Mouse (Mus musculus) lung, embryonic 15.5 days (tissue): ENCODE results near the gene Tmem150a. TPM values are rescaled to one million over a fixed set of nuclear protein-coding genes. Genes with fewer than 3 reads are reported as not detected.

ENCODE experiments used
- ATAC-seq: fragments of 200-750 bp; cut with Nextera tagmentation; 2 replicates; pipeline ENCODE4 v1.8.0; 2017; ENCODE audit warnings: moderate number of reproducible peaks, borderline replicate concordance; ENCODE audit not compliant: low FRiP score, low TSS enrichment; ENCODE audit errors: extremely low read depth
- H3K27ac ChIP-seq: fragments of 300-500 bp; sonication (generic); 2 replicates; pipeline ENCODE4 v1.5.1; 2015; ENCODE audit warnings: moderate library complexity, mild to moderate bottlenecking, inconsistent platforms
- H3K27me3 ChIP-seq: fragments of 300-500 bp; sonication (generic); 2 replicates; pipeline ENCODE4 v1.6.1; 2015; ENCODE audit warnings: inconsistent platforms
- H3K36me3 ChIP-seq: fragments of 300-500 bp; sonication (generic); 2 replicates; pipeline ENCODE4 v1.6.1; 2015; ENCODE audit warnings: inconsistent platforms
- H3K4me1 ChIP-seq: fragments of 300-500 bp; sonication (generic); 2 replicates; pipeline ENCODE4 v1.6.1; 2015; ENCODE audit warnings: inconsistent platforms
- H3K4me2 ChIP-seq: fragments of 300-500 bp; sonication (generic); 2 replicates; pipeline ENCODE4 v1.6.1; 2015; ENCODE audit warnings: inconsistent platforms, mild to moderate bottlenecking, moderate library complexity
- H3K4me3 ChIP-seq: fragments of 300-500 bp; sonication (generic); 2 replicates; pipeline ENCODE4 v1.5.1; 2015; ENCODE audit warnings: mild to moderate bottlenecking, inconsistent platforms
- H3K9ac ChIP-seq: fragments of 300-500 bp; sonication (generic); 2 replicates; pipeline ENCODE4 v1.6.1; 2015; ENCODE audit warnings: inconsistent platforms
- H3K9me3 ChIP-seq: fragments of 300-500 bp; sonication (generic); 2 replicates; pipeline ENCODE4 v1.6.1; 2016; ENCODE audit warnings: inconsistent platforms
- WGBS: fragments of 180-500 bp; shearing (Covaris S2); methylation state at CpG from one replicate; pipeline ENCODE4 v1.1.7; 2015; 5-methylcytosine and 5-hydroxymethylcytosine counted together
- polyA plus RNA-seq: library from polyadenylated mRNA; unstranded; fragments of >200 nt; fragmentation: Nextera tagmentation; extraction: Ambion mirVana; gene quantifications from 2 replicates; pipeline ENCODE4 v1.2.1, GENCODE M21; 2015

The Tmem150a gene
- polyA plus RNA-seq, 1 experiment from 2014 or later = 12.1 TPM

GRCm38 (mm10) chr6:72389941-72390771, 34.9 kb downstream of the Tmem150a start, which contains the start of gene Vamp8:
TSS of gene Vamp8 (minus strand) at chr6:72390703.
- peak within 1 kb of the TSS; percentile 72 for H3K4me2 ChIP-seq
- H3K27ac ChIP-seq = peak within 1 kb of the TSS; percentile 98
- H3K36me3 ChIP-seq = peaks cover 21% of the 10 kb centered on the region
- peaks cover 34% of the 10 kb centered on the region for H3K4me1 ChIP-seq
- H3K9ac ChIP-seq = peak within 1 kb of the TSS; percentile 67
- ATAC-seq = peak; percentile 73
- under 1% methylated on average over 33 of the region's 33 CpGs for WGBS
- no peaks in the 10 kb centered on the region for H3K9me3 ChIP-seq
- peak within 1 kb of the TSS; percentile 60 for H3K4me3 ChIP-seq
- no peaks in the 10 kb centered on the region for H3K27me3 ChIP-seq

GRCm38 (mm10) chr6:72390795-72391521, 35.7 kb downstream of the Tmem150a start:
- H3K9ac ChIP-seq = peak overlapping the region; percentile 67
- peak overlapping the region; percentile 98 for H3K27ac ChIP-seq
- peak overlapping the region; percentile 60 for H3K4me3 ChIP-seq
- peaks cover 34% of the 10 kb centered on the region for H3K4me1 ChIP-seq
- no peaks in the 10 kb centered on the region for H3K27me3 ChIP-seq
- WGBS = 9% methylated on average over 12 of the region's 12 CpGs
- peaks cover 13% of the 10 kb centered on the region for H3K36me3 ChIP-seq
- H3K4me2 ChIP-seq = peak overlapping the region; percentile 72
- H3K9me3 ChIP-seq = no peaks in the 10 kb centered on the region
- peak; percentile 62 for ATAC-seq

- Histone ChIP-seq H3K4me3 (no peak overlapping the region), H3K36me3 (peaks cover 5% of the 10 kb centered on the region; the same call in 1 of the 2 replicates), H3K4me2 (no peak overlapping the region), H3K27ac (0 out of 2 replicates have a peak overlapping the region, but pooled peaks have one; percentile 4), H3K9ac (no peak overlapping the region), H3K9me3 (no peaks in the 10 kb centered on the region), H3K4me1 (peaks cover 34% of the 10 kb centered on the region), H3K27me3 (no peaks in the 10 kb centered on the region)
- WGBS = 95% methylated on average over 5 of the region's 5 CpGs
- ATAC-seq = no peak
Observed at GRCm38 (mm10) chr6:72392341-72392740, 37.1 kb downstream of the Tmem150a start.

GRCm38 (mm10) chr6:72396837-72397251, 41.6 kb downstream of the Tmem150a start:
- H3K4me1 ChIP-seq = 0 out of 2 replicates have a peak, but pooled peaks cover 3% of the 10 kb centered on the region
- WGBS = 54% methylated on average over 10 of the region's 10 CpGs
- H3K27me3 ChIP-seq = no peaks in the 10 kb centered on the region
- ATAC-seq = peak; percentile 15; the same call in 1 of the 2 replicates
- no peaks in the 10 kb centered on the region for H3K36me3 ChIP-seq
- no peaks in the 10 kb centered on the region for H3K9me3 ChIP-seq
- H3K4me2 ChIP-seq = no peak overlapping the region
- H3K27ac ChIP-seq = 0 out of 2 replicates have a peak overlapping the region, but pooled peaks have one; percentile 11
- H3K4me3 ChIP-seq = no peak overlapping the region
- no peak overlapping the region for H3K9ac ChIP-seq

- no peak overlapping the region for H3K4me2 ChIP-seq
- no peak for ATAC-seq
- H3K36me3 ChIP-seq = no peaks in the 10 kb centered on the region
- no peaks in the 10 kb centered on the region for H3K4me1 ChIP-seq
- no peak overlapping the region for H3K27ac ChIP-seq
- H3K27me3 ChIP-seq = no peaks in the 10 kb centered on the region
- H3K9me3 ChIP-seq = no peaks in the 10 kb centered on the region
- H3K9ac ChIP-seq = no peak overlapping the region
- H3K4me3 ChIP-seq = no peak overlapping the region
- WGBS = 35% methylated on average over 2 of the region's 2 CpGs
Observed at GRCm38 (mm10) chr6:72399967-72400366, 44.7 kb downstream of the Tmem150a start.

- no peak for ATAC-seq
- no peaks in the 10 kb centered on the region for H3K27me3 ChIP-seq
Observed at GRCm38 (mm10) chr6:72401875-72402274, 46.6 kb downstream of the Tmem150a start.

GRCm38 (mm10) chr6:72405356-72405755, 50.1 kb downstream of the Tmem150a start:
- WGBS = 73% methylated on average over 7 of the region's 7 CpGs

More at GRCm38 (mm10) chr6:72401875-72402274, 46.6 kb downstream of the Tmem150a start:
- H3K27ac ChIP-seq = no peak overlapping the region
- H3K4me3 ChIP-seq = no peak overlapping the region
- WGBS = 23% methylated on average over 7 of the region's 7 CpGs
- H3K9me3 ChIP-seq = no peaks in the 10 kb centered on the region
- no peaks in the 10 kb centered on the region for H3K4me1 ChIP-seq
- H3K4me2 ChIP-seq = no peak overlapping the region
- no peaks in the 10 kb centered on the region for H3K36me3 ChIP-seq
- H3K9ac ChIP-seq = no peak overlapping the region

GRCm38 (mm10) chr6:72407119-72407518, 51.9 kb downstream of the Tmem150a start:
- no peaks in the 10 kb centered on the region for H3K4me1 ChIP-seq
- no peaks in the 10 kb centered on the region for H3K36me3 ChIP-seq
- H3K27ac ChIP-seq = no peak overlapping the region
- no peak overlapping the region for H3K4me2 ChIP-seq
- 4% methylated on average over 5 of the region's 5 CpGs for WGBS
- no peaks in the 10 kb centered on the region for H3K27me3 ChIP-seq
- peak; percentile 64; the same call in 1 of the 2 replicates for ATAC-seq
- H3K9ac ChIP-seq = no peak overlapping the region
- H3K9me3 ChIP-seq = no peaks in the 10 kb centered on the region
- H3K4me3 ChIP-seq = no peak overlapping the region

More at GRCm38 (mm10) chr6:72405356-72405755, 50.1 kb downstream of the Tmem150a start:
- Histone ChIP-seq H3K9ac (no peak overlapping the region), H3K27ac (no peak overlapping the region), H3K36me3 (no peaks in the 10 kb centered on the region), H3K4me3 (no peak overlapping the region), H3K4me2 (no peak overlapping the region), H3K27me3 (no peaks in the 10 kb centered on the region), H3K4me1 (no peaks in the 10 kb centered on the region), H3K9me3 (no peaks in the 10 kb centered on the region)
- no peak for ATAC-seq

Other genes with a start within 250 kb of the Tmem150a start
- 25.4 and 27.8 TPM in 2 replicates for gene Atoh8, start 119.9 kb upstream of the Tmem150a start, polyA plus RNA-seq
- 73.4 and 93.8 TPM in 2 replicates for gene Sftpb, start 50.8 kb upstream of the Tmem150a start, polyA plus RNA-seq
- gene Usp39, start 10.3 kb upstream of the Tmem150a start, polyA plus RNA-seq = 45.1 and 49.6 TPM in 2 replicates
- 27.4 and 28.2 TPM in 2 replicates for gene 0610030E20Rik, start 8.1 kb upstream of the Tmem150a start, polyA plus RNA-seq
- gene Rnf181, start 11.5 kb downstream of the Tmem150a start, polyA plus RNA-seq = 130 and 137 TPM in 2 replicates
- gene Vamp5, start 25.0 kb downstream of the Tmem150a start, polyA plus RNA-seq = 34.5 and 37.5 TPM in 2 replicates
- 179 and 194 TPM in 2 replicates for gene Vamp8, start 35.3 kb downstream of the Tmem150a start, polyA plus RNA-seq
- gene Ggcx, start 58.9 kb downstream of the Tmem150a start, polyA plus RNA-seq = 36.5 and 40.0 TPM in 2 replicates
- gene Mat2a, start 84.1 kb downstream of the Tmem150a start, polyA plus RNA-seq = 333 and 355 TPM in 2 replicates
- gene Sh2d6, start 166.3 kb downstream of the Tmem150a start, polyA plus RNA-seq = not detected in 2 replicates
- 54.2 and 57.9 TPM in 2 replicates for gene Capg, start 188.9 kb downstream of the Tmem150a start, polyA plus RNA-seq
- gene Elmod3, start 243.0 kb downstream of the Tmem150a start, polyA plus RNA-seq = 16.2 and 17.7 TPM in 2 replicates
- 18.5 and 18.8 TPM in 2 replicates for gene Retsat, start 243.0 kb downstream of the Tmem150a start, polyA plus RNA-seq